Mouse (Mus musculus) ES-Bruce4 (cell line): ENCODE measurements at regions not wholly inside any gene's neighbourhood (a gene's known extent, or its start where the extent isn't known, plus 50 kb on each side); places are given as distances from the start of the nearest gene placed in this dataset.
"Not testable (repeated sequence)": the region's sequence is repeated elsewhere in the genome, so short reads cannot be mapped to it uniquely, and the experiment has no call there.

Source experiments
- CTCF ChIP-seq: IDR thresholded peaks from one replicate; pipeline ENCODE4 v1.8.1; 2011; ENCODE audit warnings: low read depth, low read length
- POLR2A ChIP-seq: IDR thresholded peaks from one replicate; pipeline ENCODE4 v1.8.1; 2011; ENCODE audit warnings: low read length; ENCODE audit not compliant: insufficient read depth

- TF ChIP-seq POLR2A, CTCF: not testable (repeated sequence)
Measured at GRCm38 (mm10) chr12:115132930-115133329, 914.6 kb upstream of the Zfp386 start.
